8 mouse cellular contexts compared by ENCODE assay signal in genomic region chr17:29704781-29705180, GRCm38 (mm10). TPM values are rescaled to one million over a fixed set of nuclear protein-coding genes. Genes with fewer than 3 reads are reported as not detected.
DNase-seq lines count a peak whose midpoint lies in the region; ATAC-seq and TF ChIP-seq lines count a peak whose summit lies in the region.

No protein-coding gene starts in this region.

- H3K9ac ChIP-seq in forebrain, embryonic 13.5 days: no peak overlapping the region
- H3K9ac ChIP-seq in kidney, embryonic 14.5 days (ENCODE audit: low read depth, low read length): no peak overlapping the region
- no peak overlapping the region for H3K9ac ChIP-seq in lung, embryonic 16.5 days (ENCODE audit: low read length)

- no peaks in the 10 kb centered on the region; the same call in 1 of the 2 replicates for H3K4me1 ChIP-seq in testis, adult 2 months (ENCODE audit: control insufficient read depth, insufficient read depth, low read length)
- peaks cover 74% of the 10 kb centered on the region for H3K4me1 ChIP-seq in forebrain, embryonic 13.5 days
- peaks cover 12% of the 10 kb centered on the region for H3K4me1 ChIP-seq in kidney, embryonic 14.5 days (ENCODE audit: control insufficient read depth, insufficient read depth, low read length)
- H3K4me1 ChIP-seq in lung, embryonic 16.5 days (replicated peaks; ENCODE audit: control insufficient read depth, insufficient read depth, low read length): no peaks in the 10 kb centered on the region

- TF ChIP-seq POLR2A in testis, adult 2 months (IDR thresholded peaks at IDR 0.05; ENCODE audit: control insufficient read depth, low read depth, low read length): no peak

- H3K4me3 ChIP-seq in testis, adult 2 months (ENCODE audit: control insufficient read depth, low read depth, low read length): no peak overlapping the region
- no peak overlapping the region for H3K4me3 ChIP-seq in forebrain, embryonic 13.5 days
- H3K4me3 ChIP-seq in kidney, embryonic 14.5 days (ENCODE audit: low read length): no peak overlapping the region
- H3K4me3 ChIP-seq in lung, embryonic 16.5 days (ENCODE audit: low read length): no peak overlapping the region

- H3K27me3 ChIP-seq in testis, adult 2 months (ENCODE audit: control insufficient read depth, insufficient read depth, low read length): no peaks in the 10 kb centered on the region
- no peaks in the 10 kb centered on the region for H3K27me3 ChIP-seq in forebrain, embryonic 13.5 days
- H3K27me3 ChIP-seq in kidney, embryonic 14.5 days (ENCODE audit: control insufficient read depth, insufficient read depth, low read length): no peaks in the 10 kb centered on the region
- no peaks in the 10 kb centered on the region for H3K27me3 ChIP-seq in lung, embryonic 16.5 days (ENCODE audit: control insufficient read depth, insufficient read depth, low read depth, low read length)

- no peak overlapping the region for H3K4me2 ChIP-seq in forebrain, embryonic 13.5 days
- no peak overlapping the region for H3K4me2 ChIP-seq in kidney, embryonic 14.5 days (replicated peaks; ENCODE audit: low read depth, low read length)
- no peak overlapping the region for H3K4me2 ChIP-seq in lung, embryonic 16.5 days (ENCODE audit: low read depth, low read length)

- DNase-seq in testis, postnatal 14 days (ENCODE audit: low spot score): no peak
- peak; percentile 48 for DNase-seq in c-Kit-positive CD71-positive TER-119-positive erythroid progenitor cells, embryonic 14.5 days (ENCODE audit: low spot score)
- peak; percentile 74 for DNase-seq in retina, postnatal 1 day
- no peak for DNase-seq in urinary bladder, adult 18-20 months (ENCODE audit: low spot score in 2 of 2)

- peak; percentile 48; the same call in 1 of the 2 replicates for TF ChIP-seq CTCF in testis, adult 2 months (IDR thresholded peaks at IDR 0.05; ENCODE audit: control insufficient read depth, insufficient read depth, insufficient replicate concordance, low read depth, low read length)

- H3K9me3 ChIP-seq in forebrain, embryonic 13.5 days (replicated peaks): no peaks in the 10 kb centered on the region
- H3K9me3 ChIP-seq in kidney, embryonic 14.5 days (ENCODE audit: control insufficient read depth, low read length): no peaks in the 10 kb centered on the region
- H3K9me3 ChIP-seq in lung, embryonic 16.5 days (ENCODE audit: control insufficient read depth, low read length): no peaks in the 10 kb centered on the region

- H3K27ac ChIP-seq in testis, adult 2 months (ENCODE audit: control insufficient read depth, insufficient read depth, low read depth, low read length): no peak overlapping the region
- 0 out of 2 replicates have a peak overlapping the region, but pooled peaks have one; percentile 72 for H3K27ac ChIP-seq in forebrain, embryonic 13.5 days
- no peak overlapping the region for H3K27ac ChIP-seq in kidney, embryonic 14.5 days (ENCODE audit: low read depth, low read length)
- H3K27ac ChIP-seq in lung, embryonic 16.5 days (ENCODE audit: low read length): no peak overlapping the region

- peak; percentile 57 for ATAC-seq in forebrain, embryonic 13.5 days
- ATAC-seq in kidney, embryonic 14.5 days (ENCODE audit: low FRiP score, low TSS enrichment): 0 out of 2 replicates have a peak, but pooled peaks have one; percentile 56
- ATAC-seq in lung, embryonic 16.5 days (ENCODE audit: low read depth): peak; percentile 29; the same call in 1 of the 2 replicates

- 33% methylated on average over 3 of the region's 3 CpGs for WGBS in forebrain, embryonic 13.5 days
- 44% methylated on average over 3 of the region's 3 CpGs for WGBS in kidney, embryonic 14.5 days
- WGBS in lung, embryonic 16.5 days: 41% methylated on average over 3 of the region's 3 CpGs

- H3K36me3 ChIP-seq in testis, adult 2 months (ENCODE audit: control insufficient read depth, insufficient read depth, low read length): peaks cover 1% of the 10 kb centered on the region; the same call in 1 of the 2 replicates
- peaks cover 45% of the 10 kb centered on the region for H3K36me3 ChIP-seq in forebrain, embryonic 13.5 days (ENCODE audit: poor library complexity, severe bottlenecking)
- H3K36me3 ChIP-seq in kidney, embryonic 14.5 days (ENCODE audit: control insufficient read depth, insufficient read depth, low read length): peaks cover 44% of the 10 kb centered on the region
- H3K36me3 ChIP-seq in lung, embryonic 16.5 days (ENCODE audit: control insufficient read depth, insufficient read depth, low read length): peaks cover 30% of the 10 kb centered on the region

RNA-seq across cellular contexts. Expression of gene Ccdc167, which starts 12.1 kb away (rescaled TPM):
- 1.5 and 1.6 TPM in 2 replicates for polyA plus RNA-seq in testis, adult 2 months (2012; rRNA removed)
- polyA plus RNA-seq in forebrain, embryonic 13.5 days (2015; fragmentation: Nextera tagmentation; extraction: Ambion mirVana): 13.0 and 14.2 TPM in 2 replicates
- polyA plus RNA-seq in kidney, embryonic 14.5 days (2014; fragmentation: Nextera tagmentation; extraction: Ambion mirVana): 14.8 and 17.5 TPM in 2 replicates
- polyA plus RNA-seq in lung, embryonic 16.5 days (2015; fragmentation: Nextera tagmentation; extraction: Ambion mirVana): 13.5 and 13.6 TPM in 2 replicates

RNA-seq across cellular contexts. Expression of gene Cmtr1, which starts 44.4 kb away (rescaled TPM):
- 23.8 and 25.7 TPM in 2 replicates for polyA plus RNA-seq in testis, adult 2 months (2012; rRNA removed)
- polyA plus RNA-seq in forebrain, embryonic 13.5 days (2015; fragmentation: Nextera tagmentation; extraction: Ambion mirVana): 135 and 153 TPM in 2 replicates
- polyA plus RNA-seq in kidney, embryonic 14.5 days (2014; fragmentation: Nextera tagmentation; extraction: Ambion mirVana): 102 and 111 TPM in 2 replicates
- 128 and 138 TPM in 2 replicates for polyA plus RNA-seq in lung, embryonic 16.5 days (2015; fragmentation: Nextera tagmentation; extraction: Ambion mirVana)

Comparison
In these comparisons a context has a peak if more than half of its experiments do, and no peak if none do; other contexts are left out.
1. DNase-seq: peak in c-Kit-positive CD71-positive TER-119-positive erythroid progenitor cells, embryonic 14.5 days (single experiment) and retina, postnatal 1 day (single experiment); none in testis, postnatal 14 days (single experiment) and urinary bladder, adult 18-20 months (0 of 2).
2. Peak in every context shown above with its lines, with median percentiles within 50 percentile points of each other: ATAC-seq.